Mouse (Mus musculus) ovary, postnatal 14 days (tissue): ENCODE results near the gene Stat2.
A peak's percentile ranks its signal among the peaks of the same experiment; 100 is the strongest.
"Not testable (repeated sequence)": the region's sequence is repeated elsewhere in the genome, so short reads cannot be mapped to it uniquely, and the experiment has no call there.

Source experiments
- DNase-seq: peaks from one replicate; pipeline ENCODE4 v3.0.0; 2022; ENCODE audit warnings: low spot score

Stat2 gene

GRCm38 (mm10) chr10:128258953-128259352 is 11.4 kb upstream of the Stat2 start:
- DNase-seq: no peak

GRCm38 (mm10) chr10:128259946-128260345 is 10.4 kb upstream of the Stat2 start:
- DNase-seq: no peak

- DNase-seq: not testable (repeated sequence)
These were observed 10.0 kb upstream of the Stat2 start for GRCm38 (mm10) chr10:128260376-128260775.

GRCm38 (mm10) chr10:128262300-128262699 is 8.1 kb upstream of the Stat2 start:
- DNase-seq: no peak

- DNase-seq: no peak
These were observed 6.7 kb upstream of the Stat2 start for GRCm38 (mm10) chr10:128263393-128264310.

- DNase-seq: no peak
These were observed 2.0 kb upstream of the Stat2 start, which contains the start of gene Apof for GRCm38 (mm10) chr10:128268371-128268770. Apof (plus strand) TSS chr10:128268671.

GRCm38 (mm10) chr10:128269206-128269910 is 1.0 kb upstream of the Stat2 start:
- no peak for DNase-seq

- DNase-seq: no peak
These were observed 507 bp downstream of the Stat2 start for GRCm38 (mm10) chr10:128270866-128271265.

GRCm38 (mm10) chr10:128271883-128272282 is 1.5 kb downstream of the Stat2 start:
- DNase-seq: no peak

- not testable (repeated sequence) for DNase-seq
These were observed 2.6 kb downstream of the Stat2 start for GRCm38 (mm10) chr10:128272819-128273439.

- DNase-seq: not testable (repeated sequence)
These were observed 5.0 kb downstream of the Stat2 start for GRCm38 (mm10) chr10:128275374-128275773.

- DNase-seq: no peak
These were observed 7.8 kb downstream of the Stat2 start for GRCm38 (mm10) chr10:128278158-128278557.

GRCm38 (mm10) chr10:128280943-128281342 is 10.6 kb downstream of the Stat2 start:
- no peak for DNase-seq

- DNase-seq: no peak
These were observed 11.3 kb downstream of the Stat2 start for GRCm38 (mm10) chr10:128281682-128282081.

- DNase-seq: no peak
These were observed 12.6 kb downstream of the Stat2 start for GRCm38 (mm10) chr10:128282886-128283450.

GRCm38 (mm10) chr10:128283604-128284579 is 13.5 kb downstream of the Stat2 start:
- DNase-seq: peak; percentile 61

- DNase-seq: not testable (repeated sequence)
These were observed 20.2 kb downstream of the Stat2 start for GRCm38 (mm10) chr10:128290594-128290993.

- DNase-seq: no peak
These were observed 26.2 kb downstream of the Stat2 start for GRCm38 (mm10) chr10:128296370-128297090.

GRCm38 (mm10) chr10:128297221-128297620 is 26.9 kb downstream of the Stat2 start:
- DNase-seq: no peak

- DNase-seq: no peak
These were observed 27.3 kb downstream of the Stat2 start for GRCm38 (mm10) chr10:128297622-128298021.
